Mouse (Mus musculus): ENCODE data around the gene Usp18. TPM values are rescaled to one million over a fixed set of nuclear protein-coding genes. Genes with fewer than 3 reads are reported as not detected.

The Usp18 gene
- polyA plus RNA-seq, 1 experiment: 0.02 TPM

DNA sequence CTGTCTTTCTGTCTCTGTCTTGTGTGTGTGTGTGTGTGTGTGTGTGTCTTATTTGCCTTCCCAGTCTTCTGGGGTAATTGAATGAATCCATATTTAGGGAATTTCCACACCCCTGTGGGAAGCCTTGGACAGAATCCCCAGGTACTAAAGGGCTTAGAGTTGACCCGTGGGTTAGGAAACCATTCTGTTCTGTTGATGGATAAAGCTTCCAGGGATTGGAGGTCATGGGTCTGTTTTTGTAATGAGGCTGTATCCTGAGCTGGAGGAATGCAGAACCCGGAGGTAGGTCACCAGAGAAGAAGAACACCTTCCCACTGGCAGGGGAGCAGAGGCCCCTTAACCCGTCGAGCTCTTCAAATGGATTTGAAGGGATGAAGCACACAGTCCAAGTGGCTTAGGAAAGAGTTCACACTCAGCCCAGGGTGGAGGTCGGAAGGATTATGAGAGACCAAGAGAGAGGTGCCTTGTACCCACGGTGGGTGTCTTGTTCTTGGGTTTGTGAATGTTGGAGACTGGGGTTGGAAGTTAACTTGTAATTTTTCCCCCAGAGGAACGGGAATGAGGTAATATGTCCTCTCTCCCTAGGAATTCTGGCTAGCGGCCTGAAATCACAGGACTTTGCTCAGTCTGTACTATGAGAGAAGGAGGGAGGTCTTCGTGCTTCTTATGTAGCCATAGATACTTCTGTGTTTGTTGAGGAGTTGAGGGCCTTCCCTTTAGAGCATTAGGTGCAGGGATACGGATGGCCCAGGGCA is 57.9 kb downstream of the Usp18 start:
- Histone ChIP-seq H3ac (ENCODE audit: control insufficient read depth, insufficient read length, low read depth) (no peak overlapping the region), H3K36me3 (ENCODE audit: control insufficient read depth, insufficient read depth) (no peaks in the 10 kb centered on the region), H3K27me3 (ENCODE audit: control insufficient read depth, insufficient read depth, insufficient read length) (peaks cover 17% of the 10 kb centered on the region), H3K79me2 (ENCODE audit: control insufficient read depth, insufficient read depth) (no peaks in the 10 kb centered on the region), H3K79me3 (ENCODE audit: low read depth) (no peaks in the 10 kb centered on the region), H3K4me3 (ENCODE audit: insufficient read depth, poor library complexity, severe bottlenecking) (no peak overlapping the region)
- TF ChIP-seq FOSL1 (IDR thresholded peaks at IDR 0.05; ENCODE audit: insufficient read depth, low read length, poor library complexity, severe bottlenecking) (no peak), USF1 (IDR thresholded peaks at IDR 0.05; ENCODE audit: low read depth) (no peak), MYOG (IDR thresholded peaks at IDR 0.05; ENCODE audit: control insufficient read depth, extremely low read depth, insufficient read length) (no peak)

DNA sequence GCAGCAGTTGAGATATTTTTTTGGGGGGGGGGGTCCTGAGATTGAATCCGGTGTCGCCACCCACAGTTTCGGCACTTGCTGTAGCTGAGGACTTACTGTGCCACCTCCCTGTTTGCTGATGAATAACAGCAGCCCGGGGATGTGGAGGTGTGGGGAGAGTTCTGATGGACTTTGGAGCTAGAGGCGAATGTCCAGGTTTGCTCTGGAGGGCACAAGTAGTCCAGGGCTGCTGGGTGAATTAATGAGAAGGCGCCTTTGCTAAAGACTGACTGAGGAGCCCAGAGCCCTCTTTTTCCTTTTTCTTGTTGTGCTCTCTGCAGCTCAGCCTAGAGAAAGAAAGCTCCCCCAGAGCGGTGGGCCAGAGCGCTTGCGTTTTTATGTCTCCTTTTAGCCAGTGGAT is 58.9 kb downstream of the Usp18 start:
- Histone ChIP-seq H3K79me2 (ENCODE audit: control insufficient read depth, insufficient read depth) (no peaks in the 10 kb centered on the region), H3K4me3 (ENCODE audit: insufficient read depth, poor library complexity, severe bottlenecking) (no peak overlapping the region), H3K36me3 (ENCODE audit: control insufficient read depth, insufficient read depth) (no peaks in the 10 kb centered on the region), H3K79me3 (ENCODE audit: low read depth) (no peaks in the 10 kb centered on the region), H3ac (ENCODE audit: control insufficient read depth, insufficient read length, low read depth) (no peak overlapping the region), H3K27me3 (ENCODE audit: control insufficient read depth, insufficient read depth, insufficient read length) (peaks cover 19% of the 10 kb centered on the region)
- TF ChIP-seq CTCF (IDR thresholded peaks at IDR 0.05; ENCODE audit: control insufficient read depth, insufficient read depth, insufficient read length) (no peak), CEBPB (IDR thresholded peaks at IDR 0.05; ENCODE audit: low read depth) (no peak), MYOD1 (IDR thresholded peaks at IDR 0.05; ENCODE audit: control insufficient read depth, insufficient read length, low read depth) (no peak), FOSL1 (IDR thresholded peaks at IDR 0.05; ENCODE audit: insufficient read depth, low read length, poor library complexity, severe bottlenecking) (no peak), USF1 (IDR thresholded peaks at IDR 0.05; ENCODE audit: low read depth) (no peak), MAX (IDR thresholded peaks at IDR 0.05) (no peak), MYOG (IDR thresholded peaks at IDR 0.05; ENCODE audit: control insufficient read depth, extremely low read depth, insufficient read length) (no peak)

DNA sequence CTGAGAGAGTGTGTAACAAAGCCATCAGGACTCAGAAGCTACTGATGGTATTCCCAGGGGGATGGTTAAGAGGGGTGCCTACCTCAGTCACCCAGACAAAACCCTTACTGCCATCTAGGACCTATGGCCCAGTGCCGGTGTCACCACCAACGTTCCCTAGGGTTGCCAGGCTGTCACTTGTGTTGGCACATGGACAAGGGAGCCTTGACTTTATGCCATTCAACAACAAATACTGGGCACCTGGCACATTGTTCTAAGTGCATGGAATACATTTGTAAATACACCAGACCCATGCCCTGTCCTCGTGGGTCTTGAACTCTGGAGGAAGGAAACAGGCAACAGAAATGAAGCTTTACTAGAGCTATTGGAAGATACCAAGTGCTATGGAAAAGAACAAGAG is 59.9 kb downstream of the Usp18 start:
- Histone ChIP-seq H3ac (ENCODE audit: control insufficient read depth, insufficient read length, low read depth) (no peak overlapping the region), H3K27me3 (ENCODE audit: control insufficient read depth, insufficient read depth, insufficient read length) (peaks cover 11% of the 10 kb centered on the region), H3K79me3 (ENCODE audit: low read depth) (no peaks in the 10 kb centered on the region), H3K4me3 (ENCODE audit: insufficient read depth, poor library complexity, severe bottlenecking) (no peak overlapping the region), H3K79me2 (ENCODE audit: control insufficient read depth, insufficient read depth) (no peaks in the 10 kb centered on the region), H3K36me3 (ENCODE audit: control insufficient read depth, insufficient read depth) (no peaks in the 10 kb centered on the region)
- TF ChIP-seq MAX (IDR thresholded peaks at IDR 0.05): no peak
- no peak for TF ChIP-seq CTCF (IDR thresholded peaks at IDR 0.05; ENCODE audit: control insufficient read depth, insufficient read depth, insufficient read length)
- no peak for TF ChIP-seq MYOD1 (IDR thresholded peaks at IDR 0.05; ENCODE audit: control insufficient read depth, insufficient read length, low read depth)
- no peak for TF ChIP-seq USF1 (IDR thresholded peaks at IDR 0.05; ENCODE audit: low read depth)
- TF ChIP-seq MYOG (IDR thresholded peaks at IDR 0.05; ENCODE audit: control insufficient read depth, extremely low read depth, insufficient read length): no peak
- TF ChIP-seq FOSL1 (IDR thresholded peaks at IDR 0.05; ENCODE audit: insufficient read depth, low read length, poor library complexity, severe bottlenecking): no peak
- TF ChIP-seq CEBPB (IDR thresholded peaks at IDR 0.05; ENCODE audit: low read depth): no peak

DNA sequence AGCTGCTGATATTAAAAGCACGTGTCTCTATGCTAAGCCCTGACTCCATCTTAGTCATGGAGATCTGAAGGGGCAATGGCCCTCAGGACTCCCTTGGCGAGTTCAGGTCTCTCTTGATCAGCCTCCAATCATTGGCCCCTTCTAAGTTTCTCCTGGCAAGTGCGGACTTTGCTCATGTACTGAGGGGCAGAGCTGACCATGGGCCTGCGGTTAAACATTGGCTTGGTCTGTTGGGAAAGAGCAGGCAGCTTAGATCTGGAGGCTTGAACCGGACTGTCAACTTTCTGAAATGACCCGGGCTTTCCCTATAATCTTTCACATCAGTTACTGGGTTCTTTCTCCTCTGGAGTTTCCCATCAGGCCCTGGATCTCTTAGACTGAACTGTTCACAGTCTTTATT is 65.3 kb downstream of the Usp18 start:
- H3K79me3 ChIP-seq (ENCODE audit: low read depth): no peaks in the 10 kb centered on the region
- H3K4me3 ChIP-seq (ENCODE audit: insufficient read depth, poor library complexity, severe bottlenecking): no peak overlapping the region
- H3K27me3 ChIP-seq (ENCODE audit: control insufficient read depth, insufficient read depth, insufficient read length): peaks cover 3% of the 10 kb centered on the region
- H3ac ChIP-seq (ENCODE audit: control insufficient read depth, insufficient read length, low read depth): no peak overlapping the region
- TF ChIP-seq MYOD1 (IDR thresholded peaks at IDR 0.05; ENCODE audit: control insufficient read depth, insufficient read length, low read depth): no peak
- TF ChIP-seq CTCF (IDR thresholded peaks at IDR 0.05; ENCODE audit: control insufficient read depth, insufficient read depth, insufficient read length): no peak
- no peak for TF ChIP-seq USF1 (IDR thresholded peaks at IDR 0.05; ENCODE audit: low read depth)
- TF ChIP-seq MAX (IDR thresholded peaks at IDR 0.05): no peak
- TF ChIP-seq FOSL1 (IDR thresholded peaks at IDR 0.05; ENCODE audit: insufficient read depth, low read length, poor library complexity, severe bottlenecking): no peak
- no peak for TF ChIP-seq MYOG (IDR thresholded peaks at IDR 0.05; ENCODE audit: control insufficient read depth, extremely low read depth, insufficient read length)
- TF ChIP-seq CEBPB (IDR thresholded peaks at IDR 0.05; ENCODE audit: low read depth): no peak
- H3K36me3 ChIP-seq (ENCODE audit: control insufficient read depth, insufficient read depth): no peaks in the 10 kb centered on the region
- no peaks in the 10 kb centered on the region for H3K79me2 ChIP-seq (ENCODE audit: control insufficient read depth, insufficient read depth)

DNA sequence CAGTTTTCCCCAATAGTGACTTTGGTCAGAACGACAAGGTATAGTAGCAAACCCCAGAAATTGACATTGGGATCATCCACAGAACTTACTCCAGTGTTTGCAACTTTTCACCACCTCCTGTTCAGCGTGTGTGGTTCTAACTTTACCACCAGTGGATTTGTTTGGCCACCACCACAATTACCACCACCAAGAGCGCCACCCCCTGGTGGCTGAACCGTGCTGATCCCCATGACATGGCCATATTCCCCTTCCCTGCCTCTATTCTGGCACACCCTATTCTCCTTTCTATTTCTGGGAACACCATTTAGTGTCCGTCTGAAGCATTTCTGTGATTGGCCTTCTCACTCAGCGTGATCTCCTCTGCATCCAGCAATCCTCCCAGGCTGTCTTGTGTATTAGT is 73.4 kb downstream of the Usp18 start:
- Histone ChIP-seq H3K36me3 (ENCODE audit: control insufficient read depth, insufficient read depth) (no peaks in the 10 kb centered on the region), H3K4me3 (ENCODE audit: insufficient read depth, poor library complexity, severe bottlenecking) (no peak overlapping the region), H3K79me2 (ENCODE audit: control insufficient read depth, insufficient read depth) (no peaks in the 10 kb centered on the region), H3K27me3 (ENCODE audit: control insufficient read depth, insufficient read depth, insufficient read length) (no peaks in the 10 kb centered on the region), H3ac (ENCODE audit: control insufficient read depth, insufficient read length, low read depth) (no peak overlapping the region), H3K79me3 (ENCODE audit: low read depth) (no peaks in the 10 kb centered on the region)
- no peak for TF ChIP-seq USF1 (IDR thresholded peaks at IDR 0.05; ENCODE audit: low read depth)
- TF ChIP-seq MAX (IDR thresholded peaks at IDR 0.05): no peak
- no peak for TF ChIP-seq FOSL1 (IDR thresholded peaks at IDR 0.05; ENCODE audit: insufficient read depth, low read length, poor library complexity, severe bottlenecking)
- TF ChIP-seq MYOG (IDR thresholded peaks at IDR 0.05; ENCODE audit: control insufficient read depth, extremely low read depth, insufficient read length): no peak
- no peak for TF ChIP-seq CTCF (IDR thresholded peaks at IDR 0.05; ENCODE audit: control insufficient read depth, insufficient read depth, insufficient read length)

Other genes with a start within 250 kb of the Usp18 start
- gene Mical3, start 114.9 kb upstream of the Usp18 start, polyA plus RNA-seq (2012; fragmentation: generic; extraction: Trizol): 10.3 TPM
- gene Pex26, start 62.2 kb upstream of the Usp18 start, polyA plus RNA-seq (2012; fragmentation: generic; extraction: Trizol): 2.7 TPM
- gene Tuba8, start 35.2 kb upstream of the Usp18 start, polyA plus RNA-seq (2012; fragmentation: generic; extraction: Trizol): 0.07 TPM
- not detected for gene Slc6a13, start 54.3 kb downstream of the Usp18 start, polyA plus RNA-seq (2012; fragmentation: generic; extraction: Trizol)
- 0.15 TPM for gene Slc6a12, start 97.2 kb downstream of the Usp18 start, polyA plus RNA-seq (2012; fragmentation: generic; extraction: Trizol)
- 0.09 TPM for gene Iqsec3, start 227.8 kb downstream of the Usp18 start, polyA plus RNA-seq (2012; fragmentation: generic; extraction: Trizol)